Mouse (Mus musculus) lung, postnatal 10 days (tissue): ENCODE data around the gene Tmem131.

Source experiments
- DNase-seq: peaks from one replicate; pipeline ENCODE4 v3.0.0; 2021

Gene Tmem131

GRCm38 (mm10) chr1:36821918-36822317, 121.5 kb downstream of the Tmem131 start:
- DNase-seq = peak; percentile 14

GRCm38 (mm10) chr1:36815166-36815565, 128.3 kb downstream of the Tmem131 start:
- no peak for DNase-seq

- no peak for DNase-seq
Observed at GRCm38 (mm10) chr1:36814271-36814903, 129.1 kb downstream of the Tmem131 start.

GRCm38 (mm10) chr1:36813415-36813814, 130.1 kb downstream of the Tmem131 start:
- no peak for DNase-seq

- no peak for DNase-seq
Observed at GRCm38 (mm10) chr1:36811806-36812205, 131.7 kb downstream of the Tmem131 start.

GRCm38 (mm10) chr1:36807782-36808565, 135.5 kb downstream of the Tmem131 start:
- DNase-seq = no peak

GRCm38 (mm10) chr1:36807086-36807485, 136.4 kb downstream of the Tmem131 start:
- DNase-seq = no peak

- DNase-seq = no peak
Observed at GRCm38 (mm10) chr1:36806181-36806905, 137.1 kb downstream of the Tmem131 start.

- no peak for DNase-seq
Observed at GRCm38 (mm10) chr1:36804833-36805232, 138.6 kb downstream of the Tmem131 start.

- DNase-seq = no peak
Observed at GRCm38 (mm10) chr1:36804259-36804658, 139.2 kb downstream of the Tmem131 start.

GRCm38 (mm10) chr1:36800379-36801011, 143.0 kb downstream of the Tmem131 start:
- no peak for DNase-seq

- DNase-seq = no peak
Observed at GRCm38 (mm10) chr1:36797481-36797880, 146.0 kb downstream of the Tmem131 start.

GRCm38 (mm10) chr1:36796711-36797110, 146.8 kb downstream of the Tmem131 start:
- peak; percentile 40 for DNase-seq

- DNase-seq = no peak
Observed at GRCm38 (mm10) chr1:36789416-36789815, 154.1 kb downstream of the Tmem131 start.

GRCm38 (mm10) chr1:36786377-36786776, 157.1 kb downstream of the Tmem131 start:
- no peak for DNase-seq

- peak; percentile 36 for DNase-seq
Observed at GRCm38 (mm10) chr1:36785238-36785641, 158.2 kb downstream of the Tmem131 start.

- DNase-seq = peak; percentile 84
Observed at GRCm38 (mm10) chr1:36784365-36785134, 158.9 kb downstream of the Tmem131 start.

GRCm38 (mm10) chr1:36782476-36782875, 161.0 kb downstream of the Tmem131 start:
- DNase-seq = peak; percentile 49

- DNase-seq = no peak
Observed at GRCm38 (mm10) chr1:36780793-36781192, 162.7 kb downstream of the Tmem131 start.

GRCm38 (mm10) chr1:36772198-36772934, 171.1 kb downstream of the Tmem131 start:
- no peak for DNase-seq

- no peak for DNase-seq
Observed at GRCm38 (mm10) chr1:36770998-36771397, 172.5 kb downstream of the Tmem131 start.

- DNase-seq = no peak
Observed at GRCm38 (mm10) chr1:36769951-36770350, 173.5 kb downstream of the Tmem131 start.
